Mouse (Mus musculus): ENCODE results near the gene Gm28047. TPM values are rescaled to one million over a fixed set of nuclear protein-coding genes. Genes with fewer than 3 reads are reported as not detected.

Gm28047 gene
- polyA plus RNA-seq (2012; rRNA removed), result not detected in 2 replicates

- Histone ChIP-seq H3K4me1 (ENCODE audit: control insufficient read depth, insufficient read depth, insufficient read length) (peaks cover 9% of the 10 kb centered on the region; the same call in 1 of the 2 replicates), H3K27ac (ENCODE audit: insufficient read depth, low read length) (peak within 1 kb of the TSS; percentile 98), H3K4me3 (ENCODE audit: extremely low read depth, insufficient read depth, insufficient read length) (peak within 1 kb of the TSS; percentile 82), H3K27me3 (ENCODE audit: control insufficient read depth, insufficient read depth, low read length) (no peaks in the 10 kb centered on the region), H3K36me3 (ENCODE audit: control insufficient read depth, insufficient read depth, low read length) (no peaks in the 10 kb centered on the region)
- WGBS, result under 1% methylated on average over 51 of the region's 51 CpGs
- peak; percentile 99 to 100 for DNase-seq (ENCODE audit: low read depth in 1 of 2, low spot score in 2 of 2)
- peak; percentile 54 for TF ChIP-seq POLR2A (IDR thresholded peaks at IDR 0.05; ENCODE audit: low read depth, low read length)
- TF ChIP-seq CTCF (IDR thresholded peaks at IDR 0.05; ENCODE audit: extremely low read depth, insufficient read depth, insufficient read length, insufficient replicate concordance), result no peak
Observed at GRCm38 (mm10) chr15:102624970-102625686, at the start of gene Gm28047, which contains the start of gene Atf7. Gene Gm28047, minus strand, starts transcription at chr15:102625067. Gene Atf7, minus strand, starts transcription at chr15:102625464.

GRCm38 (mm10) chr15:102673548-102673947 is 48.7 kb upstream of the Gm28047 start:
- Histone ChIP-seq H3K4me1 (ENCODE audit: control insufficient read depth, insufficient read depth, insufficient read length) (peaks cover 2% of the 10 kb centered on the region; the same call in 1 of the 2 replicates), H3K27me3 (ENCODE audit: control insufficient read depth, insufficient read depth, low read length) (peaks cover 8% of the 10 kb centered on the region), H3K4me3 (ENCODE audit: extremely low read depth, insufficient read depth, insufficient read length) (no peak overlapping the region), H3K27ac (ENCODE audit: insufficient read depth, low read length) (no peak overlapping the region), H3K36me3 (ENCODE audit: control insufficient read depth, insufficient read depth, low read length) (no peaks in the 10 kb centered on the region)
- DNase-seq (ENCODE audit: low read depth in 1 of 2, low spot score in 2 of 2), result no peak
- TF ChIP-seq CTCF (IDR thresholded peaks at IDR 0.05; ENCODE audit: extremely low read depth, insufficient read depth, insufficient read length, insufficient replicate concordance) (no peak), POLR2A (IDR thresholded peaks at IDR 0.05; ENCODE audit: low read depth, low read length) (no peak)
- 45% methylated on average over 10 of the region's 10 CpGs for WGBS

- peak within 1 kb of the TSS; percentile 48 for H3K4me3 ChIP-seq (ENCODE audit: extremely low read depth, insufficient read depth, insufficient read length)
- H3K36me3 ChIP-seq (ENCODE audit: control insufficient read depth, insufficient read depth, low read length), result no peaks in the 10 kb centered on the region
- peaks cover 2% of the 10 kb centered on the region; the same call in 1 of the 2 replicates for H3K4me1 ChIP-seq (ENCODE audit: control insufficient read depth, insufficient read depth, insufficient read length)
- TF ChIP-seq CTCF (IDR thresholded peaks at IDR 0.05; ENCODE audit: extremely low read depth, insufficient read depth, insufficient read length, insufficient replicate concordance), result no peak
- TF ChIP-seq POLR2A (IDR thresholded peaks at IDR 0.05; ENCODE audit: low read depth, low read length), result no peak
- peak within 1 kb of the TSS; percentile 63 for H3K27ac ChIP-seq (ENCODE audit: insufficient read depth, low read length)
- peak in 1 of 2 experiments; percentile 3 for DNase-seq (ENCODE audit: low read depth in 1 of 2, low spot score in 2 of 2)
- H3K27me3 ChIP-seq (ENCODE audit: control insufficient read depth, insufficient read depth, low read length), result peaks cover 8% of the 10 kb centered on the region
- WGBS, result 18% methylated on average over 37 of the region's 37 CpGs
Observed at GRCm38 (mm10) chr15:102672215-102673071, 47.6 kb upstream of the Gm28047 start, which contains the start of gene Atp5g2. Gene Atp5g2, minus strand, starts transcription at chr15:102672352.

- Histone ChIP-seq H3K4me1 (ENCODE audit: control insufficient read depth, insufficient read depth, insufficient read length) (peaks cover 2% of the 10 kb centered on the region; the same call in 1 of the 2 replicates), H3K27ac (ENCODE audit: insufficient read depth, low read length) (peak overlapping the region; percentile 63; the same call in 1 of the 2 replicates), H3K4me3 (ENCODE audit: extremely low read depth, insufficient read depth, insufficient read length) (peak overlapping the region; percentile 48), H3K36me3 (ENCODE audit: control insufficient read depth, insufficient read depth, low read length) (peaks cover under 1% of the 10 kb centered on the region), H3K27me3 (ENCODE audit: control insufficient read depth, insufficient read depth, low read length) (peaks cover 8% of the 10 kb centered on the region)
- 2% methylated on average over 34 of the region's 34 CpGs for WGBS
- no peak for TF ChIP-seq POLR2A (IDR thresholded peaks at IDR 0.05; ENCODE audit: low read depth, low read length)
- TF ChIP-seq CTCF (IDR thresholded peaks at IDR 0.05; ENCODE audit: extremely low read depth, insufficient read depth, insufficient read length, insufficient replicate concordance), result no peak
- DNase-seq (ENCODE audit: low read depth in 1 of 2, low spot score in 2 of 2), result peak in 1 of 2 experiments; percentile 56
Observed at GRCm38 (mm10) chr15:102671721-102672214, 46.9 kb upstream of the Gm28047 start.

GRCm38 (mm10) chr15:102670767-102671575 is 46.1 kb upstream of the Gm28047 start:
- H3K4me3 ChIP-seq (ENCODE audit: extremely low read depth, insufficient read depth, insufficient read length), result peak overlapping the region; percentile 77
- H3K4me1 ChIP-seq (ENCODE audit: control insufficient read depth, insufficient read depth, insufficient read length), result peaks cover 2% of the 10 kb centered on the region; the same call in 1 of the 2 replicates
- DNase-seq (ENCODE audit: low read depth in 1 of 2, low spot score in 2 of 2), result peak; percentile 91 to 96
- H3K27ac ChIP-seq (ENCODE audit: insufficient read depth, low read length), result peak overlapping the region; percentile 87
- peaks cover 8% of the 10 kb centered on the region for H3K27me3 ChIP-seq (ENCODE audit: control insufficient read depth, insufficient read depth, low read length)
- whole genome bisulfite sequencing, result under 1% methylated on average over 52 of the region's 53 CpGs
- H3K36me3 ChIP-seq (ENCODE audit: control insufficient read depth, insufficient read depth, low read length), result peaks cover 2% of the 10 kb centered on the region
- peak; percentile 99 for TF ChIP-seq CTCF (IDR thresholded peaks at IDR 0.05; ENCODE audit: extremely low read depth, insufficient read depth, insufficient read length, insufficient replicate concordance)
- TF ChIP-seq POLR2A (IDR thresholded peaks at IDR 0.05; ENCODE audit: low read depth, low read length), result peak; percentile 60

GRCm38 (mm10) chr15:102670281-102670680 is 45.4 kb upstream of the Gm28047 start:
- WGBS, result 5% methylated on average over 6 of the region's 6 CpGs
- TF ChIP-seq CTCF (IDR thresholded peaks at IDR 0.05; ENCODE audit: extremely low read depth, insufficient read depth, insufficient read length, insufficient replicate concordance), result no peak
- TF ChIP-seq POLR2A (IDR thresholded peaks at IDR 0.05; ENCODE audit: low read depth, low read length), result no peak
- Histone ChIP-seq H3K4me1 (ENCODE audit: control insufficient read depth, insufficient read depth, insufficient read length) (peaks cover 2% of the 10 kb centered on the region; the same call in 1 of the 2 replicates), H3K36me3 (ENCODE audit: control insufficient read depth, insufficient read depth, low read length) (peaks cover 2% of the 10 kb centered on the region), H3K27ac (ENCODE audit: insufficient read depth, low read length) (peak overlapping the region; percentile 87), H3K27me3 (ENCODE audit: control insufficient read depth, insufficient read depth, low read length) (peaks cover 8% of the 10 kb centered on the region), H3K4me3 (ENCODE audit: extremely low read depth, insufficient read depth, insufficient read length) (peak overlapping the region; percentile 77)
- DNase-seq (ENCODE audit: low read depth in 1 of 2, low spot score in 2 of 2), result no peak
